Mouse (Mus musculus) heart, adult 8-10 months (tissue): ENCODE results near the gene Spns2. TPM values are rescaled to one million over a fixed set of nuclear protein-coding genes. Genes with fewer than 3 reads are reported as not detected.
A peak's percentile ranks its signal among the peaks of the same experiment; 100 is the strongest.
"Not testable (repeated sequence)": the region's sequence is repeated elsewhere in the genome, so short reads cannot be mapped to it uniquely, and the experiment has no call there.

Source experiments
- DNase-seq: peaks from one replicate; pipeline ENCODE4 v3.0.0; 2022; ENCODE audit warnings: low spot score
- total RNA-seq, 4 experiments: library from RNA; stranded (reverse); gene quantifications; 2 replicates each; pipeline ENCODE4 v1.2.4; 2022

The Spns2 gene
- total RNA-seq, 4 experiments from 2014 or later, result 7.4 to 10.2 (median 7.9) TPM

GRCm38 (mm10) chr11:72473540-72473939 is 16.2 kb downstream of the Spns2 start:
- no peak for DNase-seq

- DNase-seq, result no peak
These were observed 18.3 kb downstream of the Spns2 start for GRCm38 (mm10) chr11:72471381-72471780.

GRCm38 (mm10) chr11:72470004-72470403 is 19.7 kb downstream of the Spns2 start:
- no peak for DNase-seq

GRCm38 (mm10) chr11:72469217-72469616 is 20.5 kb downstream of the Spns2 start:
- peak; percentile 88 for DNase-seq

GRCm38 (mm10) chr11:72468525-72468924 is 21.2 kb downstream of the Spns2 start:
- DNase-seq, result no peak

DNA sequence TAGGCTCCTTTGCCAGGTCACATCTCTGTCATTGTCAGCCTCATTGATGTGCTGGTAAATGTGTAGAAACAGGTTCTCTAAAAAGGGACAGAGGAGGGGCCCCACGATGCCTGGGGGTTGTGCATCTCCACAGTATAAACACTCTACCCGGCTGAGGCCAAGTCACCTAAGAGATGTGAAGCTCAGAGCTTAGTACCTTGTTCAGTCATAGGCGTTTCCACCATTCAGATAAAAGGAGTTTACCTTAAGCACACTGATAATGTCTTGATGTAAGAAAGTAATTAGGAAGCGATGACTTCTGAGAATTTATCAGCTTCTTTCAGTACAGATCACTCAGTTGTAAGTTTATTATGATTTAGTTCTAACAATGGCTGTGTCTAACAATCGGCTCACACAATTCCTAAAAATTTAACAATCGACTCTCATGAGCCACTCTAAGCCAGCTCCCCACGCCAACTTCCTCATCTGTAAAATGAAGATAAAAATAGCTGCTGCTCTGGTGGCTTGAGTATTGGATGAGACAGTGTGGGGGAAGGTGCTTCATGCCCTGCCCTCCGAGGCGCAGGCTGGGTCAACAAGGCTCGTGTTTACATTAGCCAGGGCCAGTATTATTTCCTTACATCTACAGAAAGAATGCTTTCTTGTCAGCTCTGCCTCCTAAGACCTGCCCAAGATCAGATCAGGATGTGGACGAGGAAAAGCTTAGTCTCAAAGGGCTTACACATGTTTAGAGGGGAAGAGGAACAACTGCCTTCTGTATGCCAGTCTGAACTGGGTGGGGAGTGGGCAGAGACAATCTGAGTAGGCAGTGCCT is 22.8 kb downstream of the Spns2 start:
- peak; percentile 53 for DNase-seq

GRCm38 (mm10) chr11:72465978-72466693 is 23.6 kb downstream of the Spns2 start:
- no peak for DNase-seq

GRCm38 (mm10) chr11:72464821-72465220 is 24.9 kb downstream of the Spns2 start:
- DNase-seq, result no peak

DNA sequence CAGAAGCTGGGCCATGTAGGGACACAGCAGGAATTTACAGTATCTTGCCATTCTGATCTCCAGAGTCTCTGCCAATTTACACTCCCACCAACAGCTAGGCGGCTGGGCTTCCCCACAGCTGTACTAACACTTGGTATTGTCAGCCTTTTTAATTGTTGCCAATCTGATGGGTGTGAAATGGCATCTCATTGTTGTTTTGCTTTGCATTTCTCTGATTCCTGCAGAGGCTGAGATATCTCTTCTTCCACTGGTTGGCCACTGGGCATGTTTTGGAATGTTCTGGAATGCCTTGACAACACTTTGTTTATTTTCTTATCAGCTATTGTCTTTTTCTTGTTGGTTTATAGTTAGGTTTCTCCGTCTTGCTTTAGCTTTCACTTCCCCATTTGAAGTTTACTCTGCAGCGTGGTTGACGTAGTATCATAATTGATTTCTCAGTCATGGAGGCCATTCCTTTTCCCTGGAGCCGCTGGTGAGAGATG is 28.2 kb downstream of the Spns2 start:
- DNase-seq, result peak; percentile 28

DNA sequence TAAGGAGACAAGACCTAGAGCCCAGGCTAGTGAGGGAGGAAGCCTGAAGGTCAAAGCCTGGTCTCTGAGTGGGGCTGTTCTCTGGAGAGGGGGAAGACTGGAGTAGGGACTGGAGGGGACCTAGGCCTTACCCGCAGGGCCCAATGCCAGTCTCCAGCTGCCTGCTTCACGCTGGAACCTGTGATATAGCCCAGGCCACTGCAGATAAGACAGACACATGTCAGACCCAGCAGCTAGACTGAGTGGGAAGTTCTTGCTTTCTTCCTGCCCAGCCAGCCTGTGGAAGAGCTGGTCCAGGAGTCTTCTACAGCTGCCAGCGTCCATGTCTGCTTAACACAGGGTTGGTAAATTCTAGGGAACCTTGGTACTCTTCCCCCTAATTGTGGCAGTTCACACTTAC is 31.2 kb downstream of the Spns2 start:
- DNase-seq, result no peak

DNA sequence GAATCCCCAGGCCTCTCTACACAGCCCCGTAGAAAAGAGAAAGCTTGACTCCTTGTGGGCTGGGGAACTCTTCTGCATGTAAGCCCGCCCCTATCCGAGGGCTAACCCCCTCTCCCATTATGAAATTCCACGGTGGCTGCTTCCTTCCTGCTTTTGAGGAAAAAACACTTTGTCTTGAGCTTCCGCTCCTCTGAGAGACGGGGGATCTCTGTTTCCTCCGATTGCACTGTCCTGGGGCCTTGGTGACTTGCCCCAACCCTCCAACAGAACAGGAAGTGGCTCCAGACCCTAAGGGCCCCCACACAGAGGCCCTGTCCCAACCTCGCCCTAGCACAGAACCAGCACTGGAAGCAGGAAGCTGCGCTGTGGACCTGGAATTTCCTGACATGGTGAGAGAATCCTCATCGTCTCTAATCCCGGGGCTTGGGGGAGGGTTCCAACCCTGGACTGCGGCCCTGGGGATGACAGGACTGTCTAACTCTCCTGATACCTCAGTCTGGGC is 31.7 kb downstream of the Spns2 start:
- DNase-seq, result peak; percentile 70

GRCm38 (mm10) chr11:72455694-72456093 is 34.0 kb downstream of the Spns2 start:
- no peak for DNase-seq

DNA sequence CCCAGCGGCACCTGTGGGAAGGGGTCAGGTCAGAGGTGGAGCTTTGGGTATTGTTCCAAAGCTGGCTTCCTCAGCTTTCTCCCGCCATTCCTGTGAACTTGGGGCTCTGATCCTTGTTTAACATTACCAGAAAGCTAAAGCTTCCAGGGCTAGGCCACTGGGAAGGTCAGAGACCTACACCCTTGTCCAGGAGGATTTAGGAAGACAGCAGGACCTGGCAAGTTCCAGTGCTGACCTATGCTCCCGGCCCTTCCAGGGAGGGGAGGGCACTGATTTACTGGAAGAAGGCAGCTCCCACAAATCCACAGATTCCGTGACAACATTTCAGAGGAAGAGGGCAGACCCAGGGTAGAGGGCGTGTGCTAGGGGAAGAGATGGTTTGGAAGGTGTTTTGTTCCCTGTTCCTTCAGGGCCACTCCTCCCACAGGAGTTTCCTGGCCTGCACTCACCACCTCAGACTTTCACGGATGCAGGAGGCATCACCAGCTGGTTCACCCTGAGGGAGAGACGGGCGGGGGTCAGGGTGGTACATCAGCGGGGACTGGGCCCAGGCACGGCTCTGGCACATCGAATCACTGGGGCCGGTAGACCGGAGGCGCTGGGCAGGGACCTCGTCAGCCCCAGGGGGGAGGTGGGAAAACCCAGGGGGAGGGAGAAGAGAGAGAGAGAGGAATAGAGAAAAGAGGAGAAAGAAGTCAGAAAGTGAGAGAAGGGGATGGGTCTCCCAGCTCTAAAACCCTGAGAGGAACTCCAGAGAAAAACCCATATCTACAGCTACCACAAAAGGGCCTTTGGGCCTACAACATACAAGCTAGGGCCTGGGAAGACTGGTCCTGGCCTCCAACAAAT is 36.4 kb downstream of the Spns2 start:
- DNase-seq, result no peak

DNA sequence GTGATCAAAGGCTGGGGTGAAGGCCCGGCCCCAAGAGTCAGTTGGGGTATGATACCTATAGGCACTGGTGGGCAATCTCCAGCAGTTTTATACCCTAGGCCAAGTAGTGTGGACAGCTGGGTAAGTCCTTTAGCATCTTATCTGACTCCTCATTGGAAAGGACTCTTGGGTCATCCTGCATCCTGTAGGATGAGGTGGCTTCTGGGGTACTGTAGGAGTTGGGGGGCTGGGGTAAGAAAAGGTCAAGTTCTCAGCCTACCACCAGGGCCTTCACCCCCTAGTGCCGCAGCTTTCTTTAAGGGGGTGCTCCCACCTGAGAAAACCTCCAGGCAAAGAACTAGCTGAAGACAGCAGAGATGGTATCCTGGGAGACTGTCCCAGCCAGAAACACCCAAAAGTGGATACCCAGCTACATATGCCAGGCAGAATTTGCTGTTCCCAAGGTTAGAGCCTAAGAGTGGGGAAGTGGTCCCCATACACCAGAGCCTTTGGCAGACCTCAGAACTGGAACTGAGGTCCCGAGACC is 37.5 kb downstream of the Spns2 start:
- DNase-seq, result no peak

DNA sequence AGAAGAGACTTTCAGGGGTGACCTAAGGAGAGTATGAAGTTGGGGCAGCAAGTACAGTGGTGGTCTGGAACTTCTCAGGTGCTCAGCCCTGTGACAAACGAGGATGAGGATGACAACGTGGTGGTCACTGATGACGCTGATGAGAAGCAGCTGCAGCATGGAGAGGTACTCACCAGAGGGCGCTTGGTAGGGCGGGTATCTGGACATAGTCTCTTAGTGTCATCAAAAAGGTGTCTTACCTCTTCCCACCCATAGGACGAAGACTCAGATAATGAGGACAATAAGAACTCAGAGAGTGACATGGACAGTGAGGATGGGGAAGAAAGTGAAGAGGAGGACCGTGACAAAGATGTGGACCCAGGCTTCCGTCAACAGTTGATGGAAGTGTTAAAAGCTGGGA is 42.2 kb downstream of the Spns2 start:
- no peak for DNase-seq

DNA sequence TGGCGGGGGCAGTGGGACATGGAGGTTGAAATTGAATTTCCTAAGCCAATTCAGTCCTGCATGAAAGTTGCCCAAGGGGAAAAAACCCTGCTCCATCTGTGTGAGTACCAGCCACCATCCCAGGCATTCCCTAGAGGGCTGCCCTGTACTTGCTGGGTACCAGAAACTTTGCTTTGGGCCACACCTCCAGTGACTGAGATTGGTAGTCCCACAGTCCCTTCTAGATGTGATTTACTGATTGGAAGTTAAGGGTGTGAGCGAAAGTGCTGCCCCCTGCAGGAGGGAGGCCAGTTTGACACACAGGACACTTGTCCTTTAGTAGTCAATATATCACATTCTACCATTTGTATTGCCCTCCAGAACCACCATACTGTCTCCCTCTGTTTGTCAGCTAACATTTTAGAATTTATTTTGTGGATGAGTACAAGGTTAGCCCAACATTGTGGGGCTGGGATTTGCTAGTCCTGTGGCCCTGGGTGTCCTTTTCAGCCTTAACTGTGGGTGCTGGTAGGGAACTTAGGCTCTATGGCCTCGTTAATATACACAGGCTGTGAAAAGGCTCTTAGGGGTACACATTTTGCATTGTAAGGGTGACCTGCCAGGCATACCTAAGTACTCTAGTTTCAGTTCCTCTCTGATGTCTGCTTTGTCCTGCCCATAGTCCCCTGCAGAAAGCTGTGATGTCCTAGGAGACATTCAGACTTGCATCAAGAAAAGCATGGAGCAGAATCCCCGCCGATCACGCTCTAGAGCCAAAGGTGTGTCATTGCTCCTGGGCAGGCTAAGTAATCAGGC is 43.2 kb downstream of the Spns2 start:
- no peak for DNase-seq

DNA sequence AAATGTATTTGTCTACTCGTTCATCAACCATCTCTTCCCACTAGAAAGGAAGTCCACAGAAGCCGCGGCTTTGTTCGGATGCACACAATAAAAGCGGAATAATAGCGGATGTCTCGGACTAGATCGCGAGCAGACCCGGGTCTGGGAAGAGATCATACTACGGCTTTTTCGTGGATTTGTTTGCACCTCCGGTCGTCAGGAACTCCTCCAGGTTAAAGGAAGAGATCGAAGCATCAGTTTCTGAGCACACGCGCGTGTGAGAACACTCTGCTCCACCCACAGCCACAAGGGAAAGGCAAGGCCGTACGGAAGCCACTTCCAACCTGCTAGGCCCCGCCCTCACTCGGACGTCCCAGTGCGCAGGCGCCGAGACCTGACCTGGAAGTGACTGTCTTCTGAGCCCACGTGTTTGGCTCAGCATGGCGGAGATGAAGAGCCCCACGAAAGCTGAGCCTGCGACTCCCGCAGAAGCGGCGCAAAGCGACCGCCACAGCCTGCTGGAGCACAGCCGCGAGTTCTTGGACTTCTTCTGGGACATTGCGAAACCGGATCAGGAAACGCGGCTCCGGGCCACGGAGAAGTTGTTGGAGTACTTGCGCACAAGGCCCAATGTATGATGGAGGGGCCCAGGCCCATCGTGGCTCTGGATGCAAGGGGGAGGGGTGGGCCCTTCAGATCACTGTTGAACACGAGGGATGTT is 48.6 kb downstream of the Spns2 start, which contains the start of gene Mybbp1a:
Mybbp1a (plus strand) TSS at position 391 of the 700 bp plus-strand sequence.
- peak; percentile 99 for DNase-seq

- not testable (repeated sequence) for DNase-seq
These were observed 49.1 kb downstream of the Spns2 start for GRCm38 (mm10) chr11:72440597-72440964.

DNA sequence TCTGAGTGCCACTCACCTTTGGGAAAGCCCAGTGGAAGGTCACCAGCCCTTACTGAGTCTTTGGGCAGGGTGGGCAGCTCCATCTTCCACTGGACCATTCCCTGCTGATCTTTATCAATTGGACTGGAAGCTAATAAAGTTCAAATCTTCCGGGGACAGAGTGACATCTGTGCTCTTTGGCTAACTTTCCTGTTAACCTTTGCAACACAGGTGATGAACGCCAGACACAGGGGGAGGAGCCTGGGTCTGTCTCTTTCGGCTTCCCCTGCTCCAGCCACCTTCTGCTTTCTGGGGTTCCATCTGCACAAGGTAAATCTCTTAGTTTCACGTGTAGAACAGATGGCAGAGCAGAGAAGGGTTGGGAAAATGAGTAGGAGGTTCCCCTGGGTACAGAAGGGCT is 51.3 kb downstream of the Spns2 start:
- no peak for DNase-seq
